Mouse (Mus musculus) myocyte (in vitro differentiated cells): ENCODE measurements around the gene Theg. TPM values are rescaled to one million over a fixed set of nuclear protein-coding genes. Genes with fewer than 3 reads are reported as not detected.

Source experiments
- H3K27me3 ChIP-seq: one replicate; pipeline ENCODE4 v1.6.1; 2011; ENCODE audit not compliant: control insufficient read depth, insufficient read depth, insufficient read length
- H3K36me3 ChIP-seq: one replicate; pipeline ENCODE4 v1.6.1; 2011; ENCODE audit not compliant: control insufficient read depth, insufficient read depth
- H3K4me2 ChIP-seq: one replicate; pipeline ENCODE4 v1.6.1; 2011; ENCODE audit warnings: low read depth, control low read depth
- H3K4me3 ChIP-seq: one replicate; pipeline ENCODE4 v1.5.1; 2011; ENCODE audit warnings: mild to moderate bottlenecking, control low read depth, moderate library complexity
- H3K79me2 ChIP-seq: one replicate; pipeline ENCODE4 v1.6.1; 2011; ENCODE audit not compliant: control insufficient read depth, insufficient read depth
- H3ac ChIP-seq: one replicate; pipeline ENCODE4 v1.6.1; 2011; ENCODE audit not compliant: control insufficient read depth, insufficient read length
- CEBPB ChIP-seq: IDR thresholded peaks from 2 replicates; pipeline ENCODE4 v1.6.1; 2011; ENCODE audit warnings: mild to moderate bottlenecking, moderate library complexity; ENCODE audit not compliant: poor library complexity, insufficient read depth, severe bottlenecking
- E2F4 ChIP-seq: IDR thresholded peaks from one replicate; pipeline ENCODE4 v1.6.1; 2011; ENCODE audit warnings: mild to moderate bottlenecking, control low read depth, moderate library complexity; ENCODE audit not compliant: insufficient read depth
- MAX ChIP-seq: IDR thresholded peaks from one replicate; pipeline ENCODE4 v1.6.1; 2011; ENCODE audit warnings: low read depth, mild to moderate bottlenecking, control low read depth
- MYOD1 ChIP-seq, 3 experiments: IDR thresholded peaks; one replicate each; pipeline ENCODE4 v1.6.1; 2011; ENCODE audit warnings: control low read depth in 2 of 3, low read depth in 2 of 3, mild to moderate bottlenecking in 2 of 3, moderate library complexity in 1 of 3; ENCODE audit not compliant: insufficient read length in 2 of 3, control insufficient read depth in 1 of 3
- MYOG ChIP-seq, 3 experiments: IDR thresholded peaks; one replicate each; pipeline ENCODE4 v1.6.1; 2011; ENCODE audit warnings: control low read depth in 2 of 3, low read depth in 2 of 3, mild to moderate bottlenecking in 2 of 3; ENCODE audit not compliant: insufficient read length in 2 of 3, control insufficient read depth in 1 of 3, insufficient read depth in 1 of 3
- POLR2A ChIP-seq: IDR thresholded peaks from one replicate; pipeline ENCODE4 v1.6.1; 2011; ENCODE audit warnings: low read depth, mild to moderate bottlenecking, control low read depth, moderate library complexity; ENCODE audit not compliant: insufficient read length
- POLR2AphosphoS2 ChIP-seq: IDR thresholded peaks from one replicate; pipeline ENCODE4 v1.6.1; 2011; ENCODE audit warnings: low read depth, control low read depth; ENCODE audit not compliant: insufficient read length
- REST ChIP-seq: IDR thresholded peaks from one replicate; pipeline ENCODE4 v1.6.1; 2011; ENCODE audit warnings: mild to moderate bottlenecking, control low read depth, moderate library complexity; ENCODE audit not compliant: insufficient read depth, insufficient read length
- SRF ChIP-seq: IDR thresholded peaks from one replicate; pipeline ENCODE4 v1.6.1; 2011; ENCODE audit warnings: low read depth; ENCODE audit not compliant: control insufficient read depth, insufficient read length
- TCF12 ChIP-seq: IDR thresholded peaks from one replicate; pipeline ENCODE4 v1.6.1; 2011; ENCODE audit warnings: mild to moderate bottlenecking, control low read depth; ENCODE audit not compliant: poor library complexity, insufficient read depth, severe bottlenecking
- TCF3 ChIP-seq: IDR thresholded peaks from one replicate; pipeline ENCODE4 v1.6.1; 2011; ENCODE audit warnings: low read depth, control low read depth; ENCODE audit not compliant: insufficient read length
- USF1 ChIP-seq: IDR thresholded peaks from one replicate; pipeline ENCODE4 v1.6.1; 2011; ENCODE audit warnings: low read depth, mild to moderate bottlenecking, control low read depth, moderate library complexity
- polyA plus RNA-seq: library from polyadenylated mRNA; unstranded; fragments of >200 nt; fragmentation: generic; extraction: Trizol; gene quantifications from one replicate; pipeline ENCODE4 v1.2.1, GENCODE M21; 2012; ENCODE audit warnings: missing spikeins

Theg gene
- polyA plus RNA-seq, 1 experiment = not detected

DNA sequence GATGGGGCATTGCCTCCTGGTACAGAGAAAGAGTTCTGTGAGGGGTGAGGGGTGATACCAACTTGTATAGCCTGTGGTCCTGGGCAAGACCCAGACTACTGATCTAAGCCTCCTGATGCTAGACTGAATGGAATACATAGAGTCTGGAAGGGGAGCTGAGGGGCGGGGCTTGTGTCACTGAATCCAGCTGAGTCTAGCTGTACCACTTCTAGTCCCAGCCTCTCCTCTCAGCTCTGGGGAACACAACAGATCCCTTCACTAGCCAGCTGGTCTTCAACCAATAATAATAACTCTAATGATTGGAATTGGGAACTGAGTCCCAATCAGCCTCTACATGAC is 27.1 kb upstream of the Theg start:
- Histone ChIP-seq H3K79me2 (no peaks in the 10 kb centered on the region), H3K36me3 (no peaks in the 10 kb centered on the region), H3K27me3 (peaks cover 36% of the 10 kb centered on the region), H3ac (no peak overlapping the region), H3K4me2 (peak overlapping the region; percentile 50), H3K4me3 (no peak overlapping the region)
- TF ChIP-seq MYOD1 (IDR thresholded peaks at IDR 0.05; ENCODE audit: control insufficient read depth in 1 of 3, insufficient read length in 2 of 3, low read depth in 2 of 3) (no peak), POLR2AphosphoS2 (no peak), POLR2A (no peak), SRF (no peak), TCF12 (no peak), TCF3 (no peak), REST (no peak), E2F4 (no peak), CEBPB (no peak), USF1 (no peak), MYOG (IDR thresholded peaks at IDR 0.05; ENCODE audit: control insufficient read depth in 1 of 3, insufficient read depth in 1 of 3, insufficient read length in 2 of 3, low read depth in 2 of 3) (no peak), MAX (no peak)

DNA sequence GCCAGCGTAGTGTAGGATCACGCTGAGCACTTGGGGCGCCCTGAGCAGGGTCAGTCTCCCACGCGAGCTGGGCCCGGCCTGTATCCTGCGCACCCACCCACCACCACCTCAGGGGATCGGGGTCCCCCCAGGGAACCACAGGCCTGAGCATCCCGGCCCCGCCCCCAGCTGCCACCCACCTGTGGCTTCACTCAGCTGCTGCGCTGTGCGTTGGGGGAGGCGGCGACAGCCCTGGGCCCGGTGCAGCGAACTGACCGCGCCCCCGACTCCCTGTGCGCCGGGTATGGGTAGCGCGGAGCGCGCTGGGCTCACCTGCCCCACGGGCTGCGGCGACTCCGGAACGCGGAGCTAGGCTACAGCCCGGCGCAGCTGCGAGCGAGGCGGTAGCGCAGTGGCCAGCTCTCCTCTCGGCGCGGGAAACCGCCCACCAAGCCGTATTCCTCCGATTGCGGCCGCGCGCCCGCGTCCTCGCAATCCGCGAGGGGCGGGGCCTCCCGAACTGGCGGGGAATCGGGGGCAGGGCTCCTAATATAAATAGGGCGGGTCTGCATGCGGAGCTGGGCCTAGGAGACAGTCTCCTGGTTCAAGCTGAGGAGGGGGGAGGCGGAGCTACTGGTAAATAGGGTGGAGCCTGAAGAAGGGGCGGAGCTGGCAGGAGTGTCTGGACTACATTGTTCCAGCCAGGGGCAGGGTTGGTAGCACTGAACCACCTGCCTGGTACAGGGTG is 26.6 kb upstream of the Theg start, which contains the start of gene C2cd4c:
Gene C2cd4c, minus strand, starts transcription at position 448 of the 727 bp plus-strand sequence.
- Histone ChIP-seq H3K4me2 (peak within 1 kb of the TSS; percentile 50), H3K36me3 (no peaks in the 10 kb centered on the region), H3K27me3 (peaks cover 39% of the 10 kb centered on the region), H3ac (no peak within 1 kb of the TSS), H3K4me3 (no peak within 1 kb of the TSS), H3K79me2 (no peaks in the 10 kb centered on the region)
- TF ChIP-seq USF1 = no peak
- TF ChIP-seq MYOG (IDR thresholded peaks at IDR 0.05; ENCODE audit: control insufficient read depth in 1 of 3, insufficient read depth in 1 of 3, insufficient read length in 2 of 3, low read depth in 2 of 3) = peak in 1 of 3 experiments; percentile 37
- peak in 1 of 3 experiments; percentile 33 for TF ChIP-seq MYOD1 (IDR thresholded peaks at IDR 0.05; ENCODE audit: control insufficient read depth in 1 of 3, insufficient read length in 2 of 3, low read depth in 2 of 3)
- TF ChIP-seq TCF3 = no peak

DNA sequence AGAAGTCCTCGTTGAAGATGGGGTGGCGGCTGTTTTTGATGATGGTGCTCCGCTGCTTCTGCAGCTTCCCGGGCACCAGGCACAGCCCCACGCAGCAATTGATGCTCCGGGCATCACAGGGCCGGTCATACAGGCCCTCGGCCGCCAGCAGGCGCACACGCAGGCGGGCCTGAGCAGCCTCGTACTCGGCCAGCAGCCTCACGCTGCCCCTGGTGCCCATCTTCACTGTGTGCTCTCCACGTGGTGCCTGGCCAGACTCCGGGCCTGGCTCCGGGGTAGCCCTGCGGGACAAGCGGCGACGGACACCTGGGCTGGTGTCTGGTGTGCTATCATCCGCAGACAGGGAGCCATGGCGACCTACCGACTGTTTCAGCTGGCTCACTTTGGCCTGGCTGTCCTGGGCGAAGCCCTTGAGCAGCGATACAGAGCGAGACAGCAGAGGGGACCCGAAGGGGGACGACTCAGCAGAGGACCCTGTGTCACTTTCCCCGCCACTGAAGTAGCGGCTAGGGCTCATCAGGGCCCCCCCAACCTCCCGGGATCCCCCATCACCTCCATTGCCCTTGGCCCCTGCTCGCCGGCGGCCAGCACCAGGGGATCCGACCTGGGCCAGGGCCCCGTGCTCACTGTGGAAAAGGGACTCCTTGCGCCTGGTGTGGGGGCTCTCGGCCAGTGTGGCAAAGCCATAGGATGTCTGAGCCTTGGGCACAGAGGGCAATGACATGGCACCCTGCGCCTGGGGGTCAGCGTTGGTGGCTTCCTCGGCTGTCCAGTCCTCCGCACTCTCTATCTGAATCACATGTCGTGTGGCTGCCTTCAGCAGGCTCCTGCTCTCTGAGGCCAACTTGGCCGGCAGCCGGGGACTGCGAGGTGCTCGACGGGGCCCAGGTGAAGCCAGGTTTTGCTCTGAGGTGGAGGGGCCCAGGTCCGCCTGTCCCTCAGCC is 25.3 kb upstream of the Theg start:
- no peak overlapping the region for H3K4me3 ChIP-seq
- no peaks in the 10 kb centered on the region for H3K36me3 ChIP-seq
- no peak overlapping the region for H3K4me2 ChIP-seq
- H3K27me3 ChIP-seq = peaks cover 44% of the 10 kb centered on the region
- no peaks in the 10 kb centered on the region for H3K79me2 ChIP-seq
- TF ChIP-seq MYOG (IDR thresholded peaks at IDR 0.05; ENCODE audit: control insufficient read depth in 1 of 3, insufficient read depth in 1 of 3, insufficient read length in 2 of 3, low read depth in 2 of 3) = no peak
- no peak for TF ChIP-seq POLR2AphosphoS2
- no peak for TF ChIP-seq REST
- no peak for TF ChIP-seq SRF
- TF ChIP-seq E2F4 = no peak
- no peak for TF ChIP-seq TCF3
- TF ChIP-seq POLR2A = no peak
- no peak for TF ChIP-seq MAX
- TF ChIP-seq MYOD1 (IDR thresholded peaks at IDR 0.05; ENCODE audit: control insufficient read depth in 1 of 3, insufficient read length in 2 of 3, low read depth in 2 of 3) = no peak
- no peak for TF ChIP-seq TCF12
- no peak for TF ChIP-seq USF1
- TF ChIP-seq CEBPB = no peak
- H3ac ChIP-seq = no peak overlapping the region

DNA sequence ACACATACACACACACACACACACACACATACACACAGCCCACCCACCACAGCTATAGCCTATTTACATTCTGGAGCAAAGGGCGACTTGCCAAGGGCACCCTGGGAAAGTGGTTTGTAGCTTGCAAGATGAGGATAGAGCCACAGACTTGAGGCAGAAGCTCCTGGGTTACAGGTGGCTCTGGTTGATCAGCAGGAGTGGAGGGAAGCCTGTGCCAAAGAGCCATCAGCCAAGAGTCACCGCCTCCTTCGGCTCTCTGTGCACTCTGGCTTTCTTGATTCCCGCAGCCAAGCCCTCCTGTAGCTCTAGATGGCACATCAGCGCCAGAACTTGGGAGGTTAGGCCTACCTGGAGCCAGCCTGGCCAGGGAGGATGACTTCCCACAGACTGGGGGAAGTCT is 24.2 kb upstream of the Theg start:
- TF ChIP-seq POLR2A (no peak), SRF (no peak), TCF3 (no peak)
- peaks cover 44% of the 10 kb centered on the region for H3K27me3 ChIP-seq

DNA sequence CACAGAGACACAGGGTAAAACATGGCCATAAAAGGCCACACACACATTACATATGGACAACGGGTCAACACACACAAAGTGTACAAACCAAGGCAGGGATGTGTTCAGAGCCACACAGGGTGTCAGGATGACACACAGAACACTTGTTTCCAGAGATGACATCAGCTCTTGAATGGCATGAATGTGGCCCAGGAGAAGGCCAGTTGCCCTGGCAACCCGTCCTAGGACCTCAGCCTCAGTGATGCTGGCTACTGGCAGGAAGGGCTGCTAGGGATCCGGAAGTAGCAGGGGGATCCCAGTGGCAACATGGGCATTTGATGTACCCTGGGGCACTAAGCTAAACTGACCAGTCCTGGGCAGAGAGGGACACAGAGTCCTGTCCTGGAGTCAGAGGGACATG is 22.1 kb upstream of the Theg start:
- no peaks in the 10 kb centered on the region for H3K79me2 ChIP-seq
- H3K36me3 ChIP-seq = no peaks in the 10 kb centered on the region
- no peak overlapping the region for H3K4me2 ChIP-seq
- H3K4me3 ChIP-seq = no peak overlapping the region
- peaks cover 44% of the 10 kb centered on the region for H3K27me3 ChIP-seq
- no peak overlapping the region for H3ac ChIP-seq
- TF ChIP-seq SRF (no peak), MYOD1 (IDR thresholded peaks at IDR 0.05; ENCODE audit: control insufficient read depth in 1 of 3, insufficient read length in 2 of 3, low read depth in 2 of 3) (no peak), MAX (no peak), E2F4 (no peak), TCF3 (no peak), MYOG (IDR thresholded peaks at IDR 0.05; ENCODE audit: control insufficient read depth in 1 of 3, insufficient read depth in 1 of 3, insufficient read length in 2 of 3, low read depth in 2 of 3) (no peak), REST (no peak), TCF12 (no peak), POLR2AphosphoS2 (no peak), CEBPB (no peak), POLR2A (no peak), USF1 (no peak)

More for the DNA sequence above, 24.2 kb upstream of the Theg start:
- no peak overlapping the region for H3K4me3 ChIP-seq
- no peaks in the 10 kb centered on the region for H3K79me2 ChIP-seq
- no peak overlapping the region for H3K4me2 ChIP-seq
- no peak overlapping the region for H3ac ChIP-seq
- H3K36me3 ChIP-seq = no peaks in the 10 kb centered on the region
